Mouse (Mus musculus): ENCODE results near the gene Ggt6.

GRCm38 (mm10) chr11:72428694-72429093, 6.6 kb upstream of the Ggt6 start:
- peak; percentile 69 for TF ChIP-seq CTCF (IDR thresholded peaks at IDR 0.05; ENCODE audit: insufficient read depth, low read length)
- no peak for TF ChIP-seq POLR2A (IDR thresholded peaks at IDR 0.05; ENCODE audit: borderline replicate concordance, extremely low read depth, low read depth, low read length)
